Mouse (Mus musculus) intestine, embryonic 16.5 days (tissue): ENCODE results near the gene Nsd2. TPM values are rescaled to one million over a fixed set of nuclear protein-coding genes. Genes with fewer than 3 reads are reported as not detected.

Experiments used
- ATAC-seq: fragments of 200-750 bp; cut with Nextera tagmentation; 2 replicates; pipeline ENCODE4 v1.8.0; 2017; ENCODE audit warnings: moderate TSS enrichment, moderate library complexity
- H3K27ac ChIP-seq: fragments of 300-500 bp; sonication (generic); 2 replicates; pipeline ENCODE4 v1.5.1; 2014; ENCODE audit warnings: mild to moderate bottlenecking, low read length
- H3K27me3 ChIP-seq: fragments of 300-500 bp; sonication (generic); replicated peaks from 2 replicates; pipeline ENCODE4 v1.6.1; 2014; ENCODE audit warnings: low read length, control low read depth, mixed read lengths; ENCODE audit not compliant: control insufficient read depth, insufficient read depth
- H3K36me3 ChIP-seq: fragments of 300-500 bp; sonication (generic); 2 replicates; pipeline ENCODE4 v1.6.1; 2014; ENCODE audit warnings: low read length, control low read depth; ENCODE audit not compliant: control insufficient read depth, insufficient read depth
- H3K4me1 ChIP-seq: fragments of 300-500 bp; sonication (generic); 2 replicates; pipeline ENCODE4 v1.6.1; 2014; ENCODE audit warnings: low read length, control low read depth, mixed read lengths; ENCODE audit not compliant: control insufficient read depth, insufficient read depth
- H3K4me2 ChIP-seq: fragments of 300-500 bp; sonication (generic); 2 replicates; pipeline ENCODE4 v1.6.1; 2014; ENCODE audit warnings: low read depth, low read length, control low read depth
- H3K4me3 ChIP-seq: fragments of 300-500 bp; sonication (generic); 2 replicates; pipeline ENCODE4 v1.5.1; 2014; ENCODE audit warnings: mild to moderate bottlenecking, low read length
- H3K9ac ChIP-seq: fragments of 300-500 bp; sonication (generic); 2 replicates; pipeline ENCODE4 v1.6.1; 2014; ENCODE audit warnings: low read depth, low read length
- H3K9me3 ChIP-seq: fragments of 300-500 bp; sonication (generic); 2 replicates; pipeline ENCODE4 v1.6.1; 2016; ENCODE audit warnings: low read length, control low read depth; ENCODE audit not compliant: control insufficient read depth
- WGBS: fragments of 180-500 bp; shearing (Covaris S2); extraction: QIAGEN DNeasy Blood & Tissue Kit; methylation state at CpG from one replicate; pipeline ENCODE4 v1.1.7; 2014; 5-methylcytosine and 5-hydroxymethylcytosine counted together
- polyA plus RNA-seq: library from polyadenylated mRNA; unstranded; fragments of >200 nt; fragmentation: Nextera tagmentation; extraction: Ambion mirVana; gene quantifications from 2 replicates; pipeline ENCODE4 v1.2.1, GENCODE M21; 2015

Gene Nsd2
- polyA plus RNA-seq, 1 experiment from 2014 or later = 22.5 TPM

DNA sequence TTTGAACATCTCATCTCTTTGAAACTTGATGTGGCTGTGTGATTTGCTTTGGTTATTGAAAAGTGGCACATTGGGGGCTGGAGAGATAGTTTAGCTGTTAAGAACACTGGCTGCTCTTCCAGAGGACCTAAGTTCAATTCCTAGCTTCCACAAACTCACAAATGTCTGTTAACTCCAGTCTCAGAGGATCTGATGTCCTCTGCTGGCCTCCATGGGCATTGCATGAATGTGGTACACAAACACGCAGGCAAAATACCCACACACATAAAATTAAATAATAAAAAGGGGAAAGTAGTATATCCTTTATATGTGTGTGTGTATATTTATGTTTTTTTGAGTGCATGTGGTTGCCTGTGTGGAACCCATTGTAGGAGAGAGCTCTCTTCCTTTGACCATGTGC, 10.3 kb downstream of the Nsd2 start:
- H3K36me3 ChIP-seq = no peaks in the 10 kb centered on the region
- H3K9me3 ChIP-seq = no peaks in the 10 kb centered on the region
- H3K4me2 ChIP-seq = no peak overlapping the region
- 63% methylated on average over 1 of the region's 1 CpGs for WGBS
- H3K4me1 ChIP-seq = no peaks in the 10 kb centered on the region
- no peak overlapping the region for H3K9ac ChIP-seq
- no peak overlapping the region for H3K4me3 ChIP-seq
- ATAC-seq = no peak
- H3K27ac ChIP-seq = no peak overlapping the region
- no peaks in the 10 kb centered on the region for H3K27me3 ChIP-seq

DNA sequence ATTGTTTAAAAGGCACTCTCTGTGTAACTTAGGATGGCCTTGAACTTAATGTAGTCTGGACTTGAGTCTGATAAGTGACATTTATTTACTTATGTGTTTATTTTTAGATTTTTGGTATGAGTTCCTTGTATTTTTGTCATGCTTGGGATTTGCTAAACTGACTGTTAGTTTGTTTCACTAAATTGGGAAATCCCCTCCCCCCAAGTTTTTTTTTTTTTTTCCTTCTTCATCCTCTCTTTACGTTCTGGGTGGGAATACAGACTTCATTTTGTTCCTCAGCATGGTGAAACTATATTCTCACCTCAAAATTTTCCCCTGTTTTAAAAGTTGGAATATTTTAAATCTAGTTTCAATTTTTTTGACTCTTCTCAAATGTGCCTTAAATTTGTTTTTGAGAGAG, 20.8 kb downstream of the Nsd2 start:
- ATAC-seq = no peak
- H3K4me1 ChIP-seq = 0 out of 2 replicates have a peak, but pooled peaks cover 3% of the 10 kb centered on the region
- peaks cover 8% of the 10 kb centered on the region; the same call in 1 of the 2 replicates for H3K36me3 ChIP-seq
- H3K9ac ChIP-seq = no peak overlapping the region
- H3K4me3 ChIP-seq = no peak overlapping the region
- no peak overlapping the region for H3K27ac ChIP-seq
- H3K9me3 ChIP-seq = no peaks in the 10 kb centered on the region
- WGBS = 94% methylated on average over 1 of the region's 1 CpGs
- no peak overlapping the region for H3K4me2 ChIP-seq
- H3K27me3 ChIP-seq = no peaks in the 10 kb centered on the region

- Histone ChIP-seq H3K9ac (no peak overlapping the region), H3K27ac (no peak overlapping the region), H3K4me3 (no peak overlapping the region), H3K4me2 (no peak overlapping the region), H3K36me3 (peaks cover 6% of the 10 kb centered on the region; the same call in 1 of the 2 replicates), H3K4me1 (no peaks in the 10 kb centered on the region), H3K27me3 (no peaks in the 10 kb centered on the region), H3K9me3 (no peaks in the 10 kb centered on the region)
- 91% methylated on average over 4 of the region's 4 CpGs for WGBS
- ATAC-seq = no peak
Observed at GRCm38 (mm10) chr5:33842549-33842948, 22.0 kb downstream of the Nsd2 start.

DNA sequence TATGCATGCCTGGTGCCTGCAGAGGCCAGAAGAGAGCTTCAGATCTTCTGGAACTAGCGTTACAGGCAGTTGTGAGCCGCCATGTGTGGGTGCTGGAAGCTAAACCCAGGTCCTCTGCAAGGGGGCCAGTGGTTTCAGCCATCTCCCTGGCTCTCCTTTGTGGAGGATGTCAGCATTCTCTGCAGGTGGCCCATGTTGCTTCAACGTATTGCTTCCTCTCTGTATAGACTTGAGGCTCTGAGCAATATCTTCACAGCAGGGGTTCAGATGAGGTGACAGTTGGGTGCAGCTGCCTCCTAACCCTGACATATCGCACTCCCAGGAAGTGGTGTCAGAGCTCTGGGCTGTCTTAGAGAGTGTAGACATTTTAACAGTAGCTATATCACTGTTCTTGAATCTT, 30.9 kb downstream of the Nsd2 start:
- Histone ChIP-seq H3K4me1 (no peaks in the 10 kb centered on the region), H3K4me2 (no peak overlapping the region), H3K27ac (no peak overlapping the region), H3K9ac (no peak overlapping the region), H3K36me3 (peaks cover 8% of the 10 kb centered on the region), H3K9me3 (no peaks in the 10 kb centered on the region), H3K27me3 (no peaks in the 10 kb centered on the region), H3K4me3 (no peak overlapping the region)
- no peak for ATAC-seq
- 92% methylated on average over 4 of the region's 4 CpGs for WGBS

DNA sequence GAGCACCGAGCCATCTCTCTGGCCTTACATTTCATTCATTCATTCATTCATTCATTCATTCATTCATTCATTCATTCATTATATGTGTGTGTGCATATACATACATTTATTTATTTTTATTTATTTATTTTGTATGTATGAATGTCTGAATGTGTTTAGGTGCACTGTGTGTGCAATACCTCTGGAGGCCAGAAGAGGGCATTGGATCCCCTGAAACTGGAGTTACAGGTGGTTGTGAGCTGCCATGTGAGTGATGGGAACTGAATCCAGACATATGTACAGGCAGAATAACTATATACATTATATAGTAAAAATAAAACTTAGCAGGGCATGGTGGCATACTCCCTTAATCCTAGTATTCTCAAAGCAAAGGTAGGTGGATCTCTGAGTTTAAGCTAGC, 32.6 kb downstream of the Nsd2 start:
- peaks cover 8% of the 10 kb centered on the region for H3K36me3 ChIP-seq

GRCm38 (mm10) chr5:33854019-33854418, 33.5 kb downstream of the Nsd2 start:
- no peak overlapping the region for H3K9ac ChIP-seq
- 79% methylated on average over 2 of the region's 2 CpGs for WGBS
- no peak overlapping the region for H3K4me3 ChIP-seq
- H3K4me2 ChIP-seq = no peak overlapping the region
- H3K27ac ChIP-seq = no peak overlapping the region
- H3K4me1 ChIP-seq = no peaks in the 10 kb centered on the region
- H3K27me3 ChIP-seq = no peaks in the 10 kb centered on the region
- peaks cover 8% of the 10 kb centered on the region for H3K36me3 ChIP-seq
- H3K9me3 ChIP-seq = no peaks in the 10 kb centered on the region
- ATAC-seq = no peak

More for the DNA sequence above, 32.6 kb downstream of the Nsd2 start:
- no peak overlapping the region for H3K4me2 ChIP-seq
- H3K4me1 ChIP-seq = no peaks in the 10 kb centered on the region
- no peak overlapping the region for H3K27ac ChIP-seq
- H3K4me3 ChIP-seq = no peak overlapping the region
- H3K9ac ChIP-seq = no peak overlapping the region
- WGBS = 96% methylated on average over 1 of the region's 1 CpGs
- no peak for ATAC-seq
- no peaks in the 10 kb centered on the region for H3K9me3 ChIP-seq
- no peaks in the 10 kb centered on the region for H3K27me3 ChIP-seq

GRCm38 (mm10) chr5:33857693-33858092, 37.2 kb downstream of the Nsd2 start:
- no peaks in the 10 kb centered on the region for H3K27me3 ChIP-seq
- H3K27ac ChIP-seq = no peak overlapping the region
- ATAC-seq = no peak
- H3K4me3 ChIP-seq = no peak overlapping the region
- no peaks in the 10 kb centered on the region for H3K9me3 ChIP-seq
- H3K4me2 ChIP-seq = no peak overlapping the region
- H3K4me1 ChIP-seq = no peaks in the 10 kb centered on the region
- peaks cover 22% of the 10 kb centered on the region for H3K36me3 ChIP-seq
- H3K9ac ChIP-seq = no peak overlapping the region

- H3K27ac ChIP-seq = no peak overlapping the region
- H3K9ac ChIP-seq = no peak overlapping the region
- H3K4me2 ChIP-seq = no peak overlapping the region
- no peak for ATAC-seq
- peaks cover 12% of the 10 kb centered on the region; the same call in 1 of the 2 replicates for H3K36me3 ChIP-seq
- 100% methylated on average over 1 of the region's 1 CpGs for WGBS
- H3K9me3 ChIP-seq = no peaks in the 10 kb centered on the region
- no peaks in the 10 kb centered on the region for H3K27me3 ChIP-seq
- H3K4me3 ChIP-seq = no peak overlapping the region
- no peaks in the 10 kb centered on the region for H3K4me1 ChIP-seq
Observed at GRCm38 (mm10) chr5:33875472-33875871, 54.9 kb downstream of the Nsd2 start.

- H3K36me3 ChIP-seq = peaks cover 25% of the 10 kb centered on the region
- ATAC-seq = no peak
Observed at GRCm38 (mm10) chr5:33881118-33881517, 60.6 kb downstream of the Nsd2 start.

DNA sequence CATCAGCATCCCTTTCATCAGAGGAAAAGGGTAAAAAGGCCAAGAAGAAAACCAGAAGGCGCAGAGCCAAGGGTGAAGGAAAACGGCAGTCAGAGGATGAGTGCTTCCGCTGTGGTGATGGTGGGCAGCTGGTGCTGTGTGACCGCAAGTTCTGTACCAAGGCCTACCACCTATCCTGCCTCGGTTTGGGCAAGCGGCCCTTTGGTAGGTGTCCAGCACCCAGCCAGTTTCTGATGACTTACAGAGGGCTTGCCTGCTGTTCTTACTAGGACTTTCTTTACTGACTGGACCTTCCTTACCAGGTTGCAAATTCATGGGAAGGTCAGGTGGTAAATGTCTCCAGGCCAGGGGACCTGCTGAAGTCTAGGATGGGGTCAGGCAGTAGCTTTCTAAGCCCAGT, 72.9 kb downstream of the Nsd2 start:
- no peak for ATAC-seq
- Histone ChIP-seq H3K4me1 (no peaks in the 10 kb centered on the region), H3K4me3 (no peak overlapping the region), H3K27ac (no peak overlapping the region), H3K9ac (no peak overlapping the region), H3K27me3 (no peaks in the 10 kb centered on the region), H3K36me3 (peaks cover 31% of the 10 kb centered on the region), H3K4me2 (no peak overlapping the region), H3K9me3 (no peaks in the 10 kb centered on the region)
- 86% methylated on average over 6 of the region's 6 CpGs for WGBS

More at GRCm38 (mm10) chr5:33881118-33881517, 60.6 kb downstream of the Nsd2 start:
- 92% methylated on average over 4 of the region's 4 CpGs for WGBS
- no peak overlapping the region for H3K4me2 ChIP-seq
- H3K27me3 ChIP-seq = no peaks in the 10 kb centered on the region
- H3K4me3 ChIP-seq = no peak overlapping the region
- no peak overlapping the region for H3K9ac ChIP-seq
- no peaks in the 10 kb centered on the region for H3K4me1 ChIP-seq
- H3K9me3 ChIP-seq = no peaks in the 10 kb centered on the region
- H3K27ac ChIP-seq = no peak overlapping the region
